Mouse (Mus musculus): ENCODE measurements around the gene Sun3.

DNA sequence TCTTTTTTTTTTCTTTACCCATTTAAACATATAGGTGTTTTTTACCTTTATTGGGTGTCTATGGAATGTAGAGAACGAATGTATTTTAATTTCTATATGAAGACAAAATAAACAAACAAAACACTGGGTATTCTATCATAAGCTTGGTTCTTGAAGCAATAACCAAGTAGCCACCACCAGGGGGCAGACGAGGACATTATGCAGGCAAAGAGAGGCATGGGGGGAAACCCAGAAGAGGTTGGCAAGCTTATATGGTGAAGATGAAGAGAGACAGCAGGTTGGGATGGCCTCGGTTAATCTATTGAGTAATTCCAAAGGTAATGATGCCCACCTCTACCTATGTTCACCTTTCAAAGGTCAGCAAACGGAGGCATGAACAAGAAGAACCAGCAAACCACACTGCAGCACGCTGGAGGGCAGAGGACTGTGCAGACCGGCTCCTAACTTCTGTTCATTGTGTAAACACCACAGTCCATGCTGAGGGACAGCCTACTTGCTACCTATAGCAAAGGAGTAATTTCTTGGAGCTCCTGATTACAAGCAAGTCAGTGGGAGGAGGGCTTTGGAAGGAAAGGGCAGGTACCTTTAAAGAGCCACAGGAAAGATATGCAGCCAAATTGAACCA is 65.4 kb downstream of the Sun3 start:
- TF ChIP-seq EP300 (IDR thresholded peaks at IDR 0.05; ENCODE audit: low read depth in 1 of 2, low read length in 2 of 2) (no peak), MAFK (IDR thresholded peaks at IDR 0.05; ENCODE audit: borderline replicate concordance, low read depth, low read length) (no peak)

Data from MEL (cell line).